Mouse (Mus musculus): ENCODE data around the gene Drd3. TPM values are rescaled to one million over a fixed set of nuclear protein-coding genes. Genes with fewer than 3 reads are reported as not detected.

The Drd3 gene
- total RNA-seq, 2 experiments from 2014 or later, result not detected

- intact Hi-C loops (cut with DNase I; ENCODE audit: low total_unique reads), result no loop called here
- no peak for DNase-seq
Observed at GRCm38 (mm10) chr16:43800119-43800721, 46.4 kb downstream of the Drd3 start.

DNA sequence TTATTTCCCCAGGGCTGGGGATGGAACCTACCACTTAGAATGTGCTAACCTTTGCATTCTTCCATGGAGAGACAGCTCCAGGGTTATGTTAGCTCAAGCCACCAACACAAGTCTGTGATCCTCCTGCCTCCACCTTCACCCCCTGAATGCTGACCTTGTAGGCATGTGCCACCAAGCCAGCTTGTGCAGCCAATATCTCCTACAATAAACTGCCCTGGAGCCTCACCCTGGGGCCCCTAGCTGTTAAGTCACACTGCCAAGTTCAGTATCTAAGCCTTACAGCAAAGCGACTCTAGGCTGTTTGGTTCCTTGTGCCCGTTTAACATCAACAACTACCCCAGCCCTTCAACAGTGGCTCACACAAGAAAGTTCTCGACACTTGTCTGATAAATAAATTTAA, 47.3 kb downstream of the Drd3 start:
- intact Hi-C loops (cut with DNase I; ENCODE audit: low total_unique reads), result no loop called here

GRCm38 (mm10) chr16:43801791-43802307, 48.0 kb downstream of the Drd3 start:
- intact Hi-C loops (cut with DNase I; ENCODE audit: low total_unique reads), result no loop called here
- peak; percentile 81 for DNase-seq

More for the DNA sequence above, 47.3 kb downstream of the Drd3 start:
- no peak for DNase-seq

GRCm38 (mm10) chr16:43802466-43802865, 48.6 kb downstream of the Drd3 start:
- DNase-seq, result no peak
- intact Hi-C loops (cut with DNase I; ENCODE audit: low total_unique reads), result no loop called here

GRCm38 (mm10) chr16:43804364-43804763, 50.5 kb downstream of the Drd3 start:
- DNase-seq, result no peak
- intact Hi-C loops (cut with DNase I; ENCODE audit: low total_unique reads), result no loop called here

DNA sequence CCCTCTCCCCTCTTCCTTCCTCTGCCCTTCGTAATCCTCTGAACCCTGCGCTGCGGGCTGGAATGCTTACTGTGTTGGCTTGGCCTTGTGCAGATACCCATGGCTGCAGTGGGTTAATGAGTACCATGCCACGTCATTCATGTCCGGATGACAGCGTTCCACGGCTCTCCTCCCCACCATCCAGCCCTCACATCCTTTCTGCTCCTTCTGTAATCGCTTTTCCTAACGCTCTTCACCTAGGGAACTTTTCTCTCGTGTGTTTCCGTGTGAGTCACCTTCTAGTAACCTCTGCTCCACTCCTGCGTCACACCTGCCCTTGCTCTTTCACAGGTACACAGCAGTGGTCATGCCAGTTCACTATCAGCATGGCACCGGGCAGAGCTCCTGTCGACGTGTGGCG, 53.2 kb downstream of the Drd3 start:
- intact Hi-C loops (cut with DNase I; ENCODE audit: low total_unique reads), result no loop called here
- DNase-seq, result no peak

DNA sequence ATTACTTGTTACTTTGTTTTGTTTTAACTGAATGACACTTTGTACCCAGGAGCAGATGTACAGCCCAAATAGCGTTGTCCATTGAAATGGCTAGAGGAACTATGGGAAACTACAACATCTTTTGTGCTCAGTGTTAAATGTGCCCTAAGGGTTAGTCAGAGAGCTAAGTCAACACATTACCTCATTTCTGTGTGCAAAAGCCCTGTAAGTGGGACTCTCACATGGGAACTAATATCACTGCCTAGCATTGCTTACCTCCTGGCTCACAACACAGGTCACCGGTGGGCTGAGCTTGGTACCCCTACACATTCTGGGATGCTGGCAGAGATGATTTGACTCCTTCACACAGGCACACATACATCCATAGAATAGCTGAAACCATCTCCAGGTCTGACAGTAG, 55.6 kb downstream of the Drd3 start:
- DNase-seq, result no peak

DNA sequence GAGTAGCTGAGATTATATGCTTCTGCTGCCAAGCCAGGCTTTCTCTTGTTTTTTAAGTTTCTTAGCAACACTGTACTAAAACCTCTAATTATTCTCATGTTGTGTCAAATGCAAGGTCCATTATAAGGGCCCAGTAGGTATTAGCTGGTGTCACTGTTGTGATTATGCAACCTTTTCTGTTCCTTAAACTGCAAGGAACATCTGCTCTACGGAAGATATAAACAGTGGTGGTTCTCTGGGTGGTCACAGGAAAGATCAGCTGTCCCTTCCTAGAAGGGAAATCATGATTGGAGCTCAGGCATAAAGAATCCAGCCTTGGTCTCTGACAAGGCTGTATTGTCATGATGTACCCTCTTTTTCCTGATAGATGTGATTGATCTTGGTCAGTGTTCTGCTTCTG, 57.6 kb downstream of the Drd3 start:
- DNase-seq, result no peak
- intact Hi-C loops (cut with DNase I; ENCODE audit: low total_unique reads), result no loop called here

More for the DNA sequence above, 55.6 kb downstream of the Drd3 start:
- intact Hi-C loops (cut with DNase I; ENCODE audit: low total_unique reads), result no loop called here

GRCm38 (mm10) chr16:43814644-43815043, 60.8 kb downstream of the Drd3 start:
- no peak for DNase-seq
- intact Hi-C loops (cut with DNase I; ENCODE audit: low total_unique reads), result no loop called here

GRCm38 (mm10) chr16:43816321-43816720, 62.5 kb downstream of the Drd3 start:
- DNase-seq, result no peak
- intact Hi-C loops (cut with DNase I; ENCODE audit: low total_unique reads), result no loop called here

DNA sequence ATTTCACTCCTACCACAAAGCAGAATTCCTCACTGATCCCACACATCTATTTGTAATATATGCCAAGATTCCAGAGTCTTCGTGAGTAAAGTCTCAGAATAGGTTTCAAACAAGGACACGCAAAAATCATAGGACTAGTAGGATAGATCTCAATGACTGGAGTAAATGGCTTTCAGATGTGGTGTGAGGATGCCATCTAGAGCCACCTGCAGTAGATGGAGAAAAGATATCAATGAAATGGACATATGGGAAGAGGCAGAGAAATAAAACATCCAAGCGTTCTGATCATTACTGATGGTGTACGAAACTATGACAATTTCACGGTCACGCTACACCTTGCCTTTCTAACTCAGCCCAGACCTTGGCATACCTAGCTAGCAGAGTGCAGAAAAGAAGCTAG, 64.6 kb downstream of the Drd3 start:
- intact Hi-C loops (cut with DNase I; ENCODE audit: low total_unique reads), result no loop called here
- no peak for DNase-seq

DNA sequence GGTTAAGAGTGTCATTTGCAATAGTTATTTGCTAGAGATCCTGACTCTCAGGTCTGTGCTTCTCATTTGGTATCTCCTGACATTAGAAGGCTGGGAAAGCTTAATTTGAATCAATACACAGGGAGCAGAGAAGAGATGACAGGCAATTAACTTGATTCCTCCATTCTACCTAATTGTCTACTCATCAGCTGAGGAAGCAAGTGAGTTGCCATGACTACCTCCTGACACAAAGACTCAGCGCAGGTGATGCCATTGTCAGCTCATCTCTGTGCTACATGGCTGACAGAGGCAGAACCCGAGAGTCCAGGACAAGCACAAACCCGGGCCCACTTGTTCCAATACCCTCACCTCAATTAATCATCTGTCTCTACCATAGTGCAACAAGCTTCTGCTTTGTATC, 73.7 kb downstream of the Drd3 start:
- intact Hi-C loops (cut with DNase I; ENCODE audit: low total_unique reads), result no loop called here
- no peak for DNase-seq

DNA sequence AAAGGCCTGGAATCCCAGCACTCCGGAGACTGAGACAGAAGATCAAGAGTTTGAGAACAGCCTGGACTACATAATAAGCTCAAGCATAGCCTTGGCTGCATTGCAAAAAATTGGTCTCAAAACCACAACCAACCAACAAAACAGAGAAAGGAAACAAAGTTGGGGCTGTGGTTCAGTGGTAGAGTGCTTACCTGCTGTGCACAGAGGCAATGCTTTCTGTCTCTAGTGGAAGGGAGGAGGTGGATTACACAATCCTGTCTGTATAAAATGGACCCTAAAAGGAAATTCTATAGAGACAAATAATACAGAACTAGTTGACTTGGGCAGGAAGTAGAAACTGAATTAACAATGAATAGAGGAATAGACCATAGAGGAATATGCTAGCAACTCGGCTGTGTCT, 78.1 kb downstream of the Drd3 start:
- intact Hi-C loops (cut with DNase I; ENCODE audit: low total_unique reads), result no loop called here
- DNase-seq, result no peak

DNA sequence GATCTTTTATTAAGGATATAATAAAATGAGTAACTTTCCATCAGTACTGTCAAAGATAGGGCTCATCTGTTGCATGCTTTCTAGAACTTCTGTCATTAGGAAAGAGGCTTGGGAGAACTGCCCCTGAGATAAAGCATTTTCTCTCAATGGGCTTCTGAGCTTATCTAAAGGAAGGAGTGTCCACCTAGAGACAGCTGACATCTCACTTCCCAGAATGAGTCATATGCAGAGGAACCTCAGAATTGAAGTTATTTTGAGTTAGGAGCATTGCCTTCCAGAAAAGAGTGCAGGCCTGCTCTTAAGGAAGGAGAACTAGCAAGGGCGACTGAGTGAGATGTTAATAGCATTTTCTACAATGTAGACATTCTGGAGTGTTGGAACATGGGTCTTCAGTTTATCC, 87.4 kb downstream of the Drd3 start:
- DNase-seq, result no peak
- intact Hi-C loops (cut with DNase I; ENCODE audit: low total_unique reads), result no loop called here

- DNase-seq, result no peak
Observed at GRCm38 (mm10) chr16:43849839-43850238, 96.0 kb downstream of the Drd3 start.

GRCm38 (mm10) chr16:43858941-43859476, 105.2 kb downstream of the Drd3 start:
- intact Hi-C loops (cut with DNase I; ENCODE audit: low total_unique reads), result no loop called here
- no peak for DNase-seq

More at GRCm38 (mm10) chr16:43849839-43850238, 96.0 kb downstream of the Drd3 start:
- intact Hi-C loops (cut with DNase I; ENCODE audit: low total_unique reads), result no loop called here

- intact Hi-C loops (cut with DNase I; ENCODE audit: low total_unique reads), result no loop called here
- DNase-seq, result no peak
Observed at GRCm38 (mm10) chr16:43860624-43861023, 106.8 kb downstream of the Drd3 start.

DNA sequence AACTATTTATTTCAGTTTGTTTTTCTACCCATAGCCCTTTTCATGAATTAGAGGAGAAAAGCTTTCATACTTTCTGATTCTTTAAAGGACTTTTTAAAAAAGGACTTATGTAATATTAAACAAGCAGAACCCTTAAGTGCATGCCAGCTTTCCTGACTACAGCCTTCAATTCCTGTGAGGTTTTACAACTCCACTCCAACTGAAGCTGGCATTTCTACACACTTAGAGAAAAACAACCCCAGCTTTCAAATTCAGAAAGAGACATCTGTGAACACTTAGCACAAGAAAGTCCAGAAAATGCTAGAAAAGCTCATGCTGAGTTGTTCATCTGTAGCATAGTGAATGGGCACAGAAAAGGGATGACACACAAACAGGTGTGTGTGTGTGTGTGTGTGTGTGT, 116.0 kb downstream of the Drd3 start:
- no peak for DNase-seq
- intact Hi-C loops (cut with DNase I; ENCODE audit: low total_unique reads), result no loop called here

- peak; percentile 17 for DNase-seq
- intact Hi-C loops (cut with DNase I; ENCODE audit: low total_unique reads), result no loop called here
Observed at GRCm38 (mm10) chr16:43871419-43871818, 117.6 kb downstream of the Drd3 start.
